Mouse (Mus musculus) layer of hippocampus, adult 8-10 months (tissue): ENCODE measurements around the gene Pam16. TPM values are rescaled to one million over a fixed set of nuclear protein-coding genes. Genes with fewer than 3 reads are reported as not detected.

Source experiments
- DNase-seq, 2 experiments: peaks; one replicate each; pipeline ENCODE4 v3.0.0; 2022; ENCODE audit warnings: low spot score in 2 of 2
- total RNA-seq, 4 experiments: library from RNA; stranded (reverse); gene quantifications; 2 replicates each; pipeline ENCODE4 v1.2.4; 2022

Gene Pam16
- 100 to 1,000 TPM in 1 of 4 experiments, 10 to 100 TPM in 3; 81.5 to 100 (median 89.5) TPM for total RNA-seq

DNA sequence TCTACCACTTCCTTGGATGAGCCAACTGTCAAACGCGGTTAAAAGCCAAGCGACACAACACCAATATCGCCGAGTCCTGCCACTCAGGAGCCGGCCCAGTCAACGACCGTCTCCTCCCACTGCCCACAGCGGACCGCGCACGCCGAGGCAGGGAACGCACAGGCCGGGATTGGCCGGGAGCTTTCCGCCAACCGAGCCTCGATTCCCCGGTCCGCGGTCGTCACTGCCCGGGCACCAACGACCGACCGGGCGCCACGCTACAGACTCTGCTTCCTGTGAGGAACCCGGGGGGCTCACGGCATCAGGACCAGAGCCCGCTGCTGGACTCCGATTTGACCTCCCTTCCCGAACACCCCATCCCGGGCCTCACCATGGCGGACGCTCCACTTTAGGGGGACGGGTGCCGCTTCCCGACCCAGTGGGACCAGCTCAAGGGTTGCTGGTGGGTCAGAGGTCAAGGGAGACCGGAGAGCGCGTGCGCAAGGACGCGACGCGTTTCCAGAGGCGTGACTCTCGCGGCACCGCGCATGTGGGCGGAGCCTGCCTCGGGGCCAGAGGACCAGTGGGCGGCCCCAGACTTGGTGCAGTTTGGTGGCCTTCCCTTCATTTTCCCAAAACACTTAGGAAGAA is at the start of gene Pam16:
Gene Pam16, minus strand, starts transcription at position 508 of the 630 bp plus-strand sequence.
- peak; percentile 90 for DNase-seq

DNA sequence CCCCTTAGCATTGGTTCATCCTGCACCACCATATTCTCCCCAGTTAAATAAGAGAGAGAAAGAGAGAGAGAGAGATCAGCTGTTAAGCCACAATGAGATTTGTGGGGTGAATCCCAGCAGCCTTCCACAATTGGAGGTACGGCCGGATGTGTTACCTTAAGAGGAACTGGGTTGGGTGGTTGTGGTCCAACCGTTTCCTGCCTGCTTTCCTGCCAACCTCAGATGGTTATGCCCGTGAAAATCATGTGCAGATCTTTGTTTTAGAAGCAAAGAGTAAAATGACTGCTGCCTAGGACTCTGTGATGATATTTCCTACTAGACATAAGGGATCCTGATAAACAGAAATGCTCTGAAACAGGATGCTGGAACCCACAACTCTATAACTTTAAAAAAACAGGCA is 49.3 kb upstream of the Pam16 start:
- DNase-seq = no peak

DNA sequence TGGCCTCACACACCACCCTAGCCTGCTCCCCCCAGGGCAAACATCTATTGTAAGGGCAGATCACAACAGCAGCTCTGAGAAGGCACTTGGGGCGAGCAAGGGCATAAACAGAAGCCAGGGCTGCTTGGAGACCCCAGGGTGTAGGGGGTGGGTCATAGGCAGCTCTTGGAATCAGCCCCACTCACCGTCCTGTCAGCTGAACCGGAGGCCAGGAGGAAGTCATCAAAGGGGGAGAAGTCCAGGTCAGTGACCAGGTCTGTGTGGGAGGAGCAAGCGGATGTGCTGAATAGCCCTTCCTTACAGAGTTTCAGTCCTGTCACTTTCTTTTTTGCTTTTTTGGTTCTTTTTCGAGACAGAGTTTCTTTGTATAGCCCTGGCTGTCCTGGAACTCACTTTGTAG is 45.5 kb upstream of the Pam16 start:
- DNase-seq = no peak

DNA sequence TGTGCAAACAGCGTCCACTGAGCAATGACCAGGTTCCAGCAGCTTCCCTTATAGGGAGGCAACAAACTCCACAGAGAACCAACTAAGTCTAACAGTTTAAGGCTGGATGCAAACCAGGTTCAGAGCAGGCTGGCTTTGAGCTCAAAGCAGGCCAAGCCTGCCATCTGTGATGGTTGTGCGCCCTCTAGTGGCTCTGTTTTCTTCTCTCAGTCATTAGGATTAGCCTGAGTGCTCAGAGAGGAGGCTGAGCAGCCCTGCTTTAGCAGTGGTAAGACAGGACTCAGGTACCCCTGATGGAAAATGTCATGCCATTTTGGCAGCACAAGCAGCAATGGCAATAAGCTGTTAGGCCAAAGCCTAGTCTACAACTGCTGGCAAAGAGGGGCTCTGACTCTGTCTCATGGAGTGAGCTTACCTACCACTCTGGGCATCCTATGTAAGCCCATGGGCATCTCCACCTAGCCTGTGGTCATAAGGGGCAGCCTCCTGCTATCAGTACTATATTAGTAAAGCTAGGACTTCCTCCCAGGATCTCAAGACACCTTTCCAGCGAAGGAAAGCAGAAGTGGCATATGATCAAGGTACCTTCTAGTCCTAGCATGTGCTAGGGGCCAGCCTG is 42.5 kb upstream of the Pam16 start:
- peak; percentile 76 to 88 for DNase-seq

DNA sequence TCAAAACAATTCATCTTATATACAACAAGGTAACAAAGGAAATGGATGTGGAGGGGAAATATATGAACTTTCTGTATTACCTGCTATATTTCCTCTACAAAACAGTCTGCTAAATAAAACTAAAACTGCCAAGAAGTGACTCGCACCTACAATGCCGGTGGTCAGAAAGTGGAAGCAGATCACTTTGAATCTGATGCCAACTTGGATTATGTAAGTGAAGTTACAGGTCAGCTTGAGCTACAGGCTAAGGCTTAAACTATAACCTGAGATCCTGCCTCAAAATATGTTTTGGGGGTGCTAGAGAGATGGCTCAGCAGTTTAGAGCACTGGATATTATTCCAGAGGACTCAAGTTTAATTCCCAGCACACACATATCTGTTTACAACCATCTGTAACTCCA is 40.9 kb upstream of the Pam16 start:
- DNase-seq = no peak

DNA sequence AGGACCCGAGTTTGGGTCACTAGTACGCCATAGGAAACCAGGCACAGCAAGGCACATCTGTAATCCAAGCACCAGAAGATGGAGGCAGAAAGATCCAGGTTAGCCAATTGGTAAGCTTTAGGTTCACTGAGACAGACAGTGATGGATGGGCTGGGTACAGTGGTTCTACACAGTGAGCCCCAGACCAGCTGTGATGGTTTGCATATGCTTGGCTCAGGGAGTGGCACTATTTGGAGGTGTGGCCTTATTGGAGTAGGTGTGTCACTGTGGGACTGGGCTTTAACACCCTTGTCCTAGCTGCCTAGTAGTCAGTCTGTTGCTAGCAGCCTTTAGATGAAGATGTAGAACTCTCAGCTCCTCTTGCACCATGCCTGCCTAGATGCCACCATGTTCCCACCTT is 39.0 kb upstream of the Pam16 start:
- no peak for DNase-seq

DNA sequence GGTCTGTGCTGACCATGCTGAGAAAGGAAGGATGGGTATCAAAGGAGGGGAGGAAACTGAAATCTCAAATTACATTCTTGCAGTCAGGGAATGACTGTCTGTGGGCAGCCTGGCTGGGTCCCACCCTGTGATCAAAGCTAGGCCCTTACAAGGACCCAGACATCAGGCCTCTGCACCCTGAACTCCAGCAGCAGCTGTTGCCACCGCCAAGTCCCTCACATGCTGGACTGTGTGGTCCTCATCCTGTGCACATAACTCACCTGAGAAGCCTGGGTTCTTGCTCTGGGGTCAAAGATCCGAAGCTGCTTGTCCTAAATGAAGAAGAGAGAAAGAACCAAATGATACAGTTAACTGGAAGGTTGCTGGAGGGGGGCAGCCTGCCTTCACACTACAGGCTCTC is 36.8 kb upstream of the Pam16 start:
- DNase-seq = no peak

DNA sequence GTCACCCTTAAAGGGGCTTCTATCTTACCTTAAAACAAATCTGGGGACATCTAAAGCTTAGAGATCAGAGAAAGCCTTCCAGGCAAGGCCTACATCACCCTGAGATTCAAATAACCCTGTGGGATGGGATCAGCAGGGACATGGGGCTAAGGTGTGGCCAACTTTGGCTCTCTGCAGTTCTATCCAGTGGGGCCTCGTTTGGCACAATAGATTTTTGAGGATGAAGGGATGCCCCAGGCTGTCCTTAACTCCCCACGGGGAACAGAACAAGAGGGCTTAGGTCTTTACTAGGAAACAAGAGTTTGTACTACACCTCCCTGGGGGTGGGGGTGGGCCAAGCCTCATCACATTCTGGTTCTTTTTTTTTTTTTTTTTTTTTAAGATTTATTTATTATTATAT is 34.5 kb upstream of the Pam16 start:
- no peak for DNase-seq

DNA sequence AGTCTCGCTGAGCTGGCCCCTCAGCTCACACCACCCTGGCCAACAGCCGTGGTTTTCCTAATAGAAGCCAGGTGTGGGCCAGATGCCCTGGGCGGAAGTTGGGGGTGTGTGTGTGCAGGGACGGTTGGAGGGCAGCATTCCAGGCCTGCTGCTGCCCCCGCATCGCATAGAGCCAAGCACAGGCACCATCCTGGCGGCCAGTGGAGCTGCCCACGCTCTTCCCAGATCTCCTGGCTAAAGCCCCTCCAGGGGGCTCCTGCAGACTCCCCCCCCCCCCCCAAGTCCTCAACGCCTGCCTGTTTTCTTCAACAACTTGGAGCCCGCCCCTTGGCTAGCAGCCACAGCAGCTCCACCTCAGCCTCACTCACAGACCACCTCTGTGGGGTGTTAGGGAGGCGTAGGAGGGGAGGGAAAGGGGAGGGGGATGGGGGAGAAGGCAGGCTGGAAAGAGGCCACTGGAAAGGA is 34.0 kb upstream of the Pam16 start:
- DNase-seq = no peak

DNA sequence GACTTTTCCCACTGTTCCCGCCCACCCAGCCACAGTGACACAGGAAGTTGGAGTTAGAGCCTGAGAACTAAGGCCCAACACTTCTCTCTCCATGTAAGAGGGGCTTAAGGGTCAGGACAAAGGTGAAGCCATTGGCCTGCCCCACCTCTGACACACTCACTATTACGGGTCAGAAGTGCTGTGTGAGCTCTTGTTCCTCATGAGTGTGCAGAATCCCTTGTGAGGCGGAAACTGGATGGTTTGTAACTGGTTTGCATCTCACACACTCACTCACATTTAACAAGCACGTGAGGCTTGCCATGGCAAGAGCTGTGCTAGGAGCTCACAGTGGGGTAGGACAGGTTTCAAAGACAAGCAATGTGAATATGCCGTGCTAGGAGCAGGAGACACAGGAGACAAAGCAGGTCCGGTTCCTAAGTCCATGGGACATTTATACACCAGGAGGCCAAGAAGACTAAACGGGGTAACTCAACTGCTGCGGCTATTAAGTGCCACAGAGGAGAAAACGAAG is 31.8 kb upstream of the Pam16 start:
- no peak for DNase-seq

DNA sequence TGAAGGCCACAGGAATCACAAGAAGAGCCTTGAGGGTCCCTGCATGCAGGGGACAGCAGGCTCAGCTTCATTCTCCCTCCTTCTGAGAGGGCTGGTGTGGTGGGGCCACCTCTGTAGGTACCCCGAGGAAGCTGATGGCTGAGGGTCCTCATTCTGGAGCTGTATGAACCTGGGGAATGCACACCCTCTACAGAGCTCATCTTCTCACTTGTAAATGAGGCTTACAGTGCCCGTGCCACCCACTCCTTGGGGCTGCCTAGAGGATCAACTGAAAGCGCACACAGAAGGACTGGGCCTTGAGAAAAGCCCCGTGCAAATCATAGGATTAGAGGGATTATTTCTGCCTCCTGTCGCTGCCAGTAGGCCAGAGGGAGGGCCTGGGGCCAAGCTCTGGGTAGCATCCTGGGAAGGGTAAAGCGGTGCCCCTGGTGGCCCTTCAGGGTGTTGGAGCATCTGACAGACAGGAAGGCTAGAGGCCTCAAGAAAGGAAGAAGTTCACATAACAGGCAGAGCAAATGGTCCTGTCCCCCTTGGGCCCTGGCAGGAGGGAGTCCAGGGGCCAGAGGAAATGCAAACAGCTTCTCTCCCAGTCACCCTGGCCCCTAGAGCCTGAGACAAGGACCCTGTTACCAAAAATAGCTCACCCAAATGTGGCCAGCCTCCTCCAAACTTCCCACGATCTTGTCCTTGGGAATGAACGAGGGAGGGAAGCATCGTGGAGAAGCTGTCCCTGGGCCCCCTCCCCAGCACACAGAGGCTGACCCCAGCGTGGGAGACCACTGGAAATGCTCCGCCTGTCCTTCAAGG is 31.2 kb upstream of the Pam16 start:
- no peak for DNase-seq

DNA sequence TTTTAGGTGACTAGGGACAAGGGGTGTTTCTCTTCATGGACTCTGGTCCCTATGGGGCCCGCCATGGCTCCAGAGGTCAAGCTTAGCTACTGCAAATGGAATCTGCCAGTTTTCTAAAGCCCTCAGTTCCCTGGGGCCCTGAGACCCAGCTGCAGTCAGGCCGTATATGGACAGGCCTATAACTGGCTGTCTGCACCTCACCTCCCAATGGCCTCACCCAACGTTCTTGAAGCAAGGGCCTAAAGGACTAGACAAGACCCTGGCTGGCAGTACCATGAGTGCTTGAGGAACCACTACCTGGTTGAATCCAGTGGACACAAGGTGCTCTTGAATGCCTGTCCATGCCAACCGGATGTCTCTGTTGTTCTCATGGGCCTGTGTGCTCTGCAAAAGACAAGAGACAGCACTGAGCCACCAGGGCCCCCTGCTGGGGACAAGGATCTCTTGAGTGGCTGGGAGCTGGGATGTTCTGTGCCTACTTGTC is 30.5 kb upstream of the Pam16 start:
- DNase-seq = no peak

DNA sequence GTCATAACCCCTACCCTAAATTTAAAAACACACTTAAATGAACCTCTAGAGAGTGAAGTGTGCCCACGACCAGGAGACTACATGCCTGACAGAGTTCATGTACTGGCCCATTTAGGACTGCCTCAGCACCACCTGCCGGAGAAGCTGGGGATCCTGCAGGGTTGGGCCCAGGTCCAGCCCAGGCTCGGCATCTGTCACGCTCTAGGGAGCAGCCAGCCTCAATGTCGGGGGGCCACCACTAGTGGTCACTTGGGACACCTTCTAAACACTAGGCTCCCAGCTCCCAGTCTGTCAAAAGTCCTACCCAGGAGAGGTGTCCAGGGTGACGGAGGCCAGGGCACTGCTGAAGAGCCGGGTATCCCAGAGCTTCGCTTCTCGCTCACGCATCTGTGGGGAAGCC is 29.9 kb upstream of the Pam16 start:
- no peak for DNase-seq

DNA sequence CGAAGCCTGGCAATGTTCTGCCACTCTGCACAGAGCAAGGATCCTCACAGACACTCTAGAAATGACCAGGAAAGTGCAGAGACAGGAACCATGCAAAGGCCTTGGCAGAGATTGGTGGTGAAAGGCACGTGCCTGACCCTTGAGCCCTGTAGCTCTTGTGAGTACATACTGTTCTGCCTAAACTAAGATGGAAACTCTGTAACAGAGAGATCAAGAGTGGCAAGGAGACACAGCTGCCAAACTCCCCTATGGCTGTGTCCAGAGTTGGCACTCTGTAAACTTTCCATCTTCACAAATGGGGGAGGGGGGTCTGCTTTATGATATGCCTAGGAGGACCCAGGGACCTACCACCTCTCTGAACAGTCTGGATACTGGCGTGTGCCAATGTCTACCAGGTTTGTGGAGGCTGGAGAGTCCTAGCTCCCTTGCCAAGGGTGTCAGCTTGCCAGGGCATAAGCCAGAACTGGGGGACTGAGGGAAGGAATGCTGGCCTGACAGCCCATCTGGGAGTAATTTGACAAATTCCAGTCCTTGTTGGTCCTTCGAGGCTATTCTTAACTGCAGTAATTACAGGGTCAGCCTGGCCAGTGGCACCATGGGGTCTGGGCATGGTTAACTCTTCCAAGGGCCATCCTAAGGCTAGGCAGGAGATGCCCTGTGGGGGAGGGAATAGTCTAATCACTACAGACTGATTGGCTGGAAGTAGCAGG is 28.1 kb upstream of the Pam16 start:
- no peak for DNase-seq

DNA sequence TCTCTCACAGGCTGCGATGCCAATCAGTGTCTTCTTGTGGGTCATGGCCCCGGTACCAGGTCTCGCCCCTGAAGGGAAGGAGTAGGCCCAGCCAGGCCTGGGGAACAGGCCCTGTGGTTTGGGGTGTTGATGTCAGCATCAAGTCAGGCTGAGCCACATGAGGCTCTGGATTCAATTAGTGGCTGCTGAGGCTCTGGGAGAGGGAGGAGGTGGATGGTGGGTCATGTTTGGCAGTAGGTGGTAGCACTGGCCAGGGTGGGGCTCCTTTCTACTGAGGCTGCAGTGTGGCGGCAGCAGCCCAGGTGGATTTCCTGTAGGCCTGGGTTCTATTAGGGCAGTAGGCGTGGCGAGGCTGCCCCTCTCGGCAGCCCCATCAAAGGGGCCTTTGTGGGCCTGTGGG is 26.8 kb upstream of the Pam16 start:
- no peak for DNase-seq

DNA sequence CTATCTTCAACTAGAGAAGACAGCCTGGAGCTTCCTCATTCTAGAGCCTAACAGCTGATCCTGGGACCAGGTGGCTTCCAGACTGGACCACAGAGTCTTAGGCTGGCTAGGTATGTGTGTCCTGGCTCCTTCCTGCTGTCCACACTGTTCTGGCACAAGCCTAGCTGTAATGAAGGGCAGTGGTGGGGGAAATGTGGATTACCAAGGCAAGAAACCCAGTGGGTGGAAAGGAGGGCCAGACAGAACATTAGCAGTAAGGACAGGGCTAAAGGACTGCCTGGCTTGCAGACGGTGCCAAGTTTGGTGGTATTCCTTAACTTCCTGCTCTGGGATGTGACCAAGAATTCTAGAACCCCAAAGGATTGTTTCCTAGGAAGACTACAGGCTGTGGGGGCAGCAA is 26.3 kb upstream of the Pam16 start:
- DNase-seq = no peak

DNA sequence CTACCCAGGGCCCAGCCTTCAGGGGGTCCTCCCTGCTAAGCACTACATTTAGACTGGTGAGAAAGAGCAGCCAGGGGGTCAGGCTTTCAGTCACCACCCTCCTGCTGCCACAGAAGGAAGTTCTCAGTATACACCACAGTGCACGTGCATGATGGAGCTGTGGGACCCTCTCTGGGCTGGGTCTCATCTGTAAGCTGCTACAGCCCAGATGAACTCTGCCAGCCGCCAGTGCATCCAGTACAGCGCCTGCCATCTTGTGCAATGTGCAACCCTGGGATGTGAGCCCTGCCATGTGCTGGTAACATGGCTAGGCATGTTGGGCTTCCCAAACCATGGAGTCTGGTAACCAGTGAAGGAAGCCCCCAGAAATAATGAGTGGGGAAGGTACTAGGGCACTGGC is 25.4 kb upstream of the Pam16 start:
- DNase-seq = no peak

DNA sequence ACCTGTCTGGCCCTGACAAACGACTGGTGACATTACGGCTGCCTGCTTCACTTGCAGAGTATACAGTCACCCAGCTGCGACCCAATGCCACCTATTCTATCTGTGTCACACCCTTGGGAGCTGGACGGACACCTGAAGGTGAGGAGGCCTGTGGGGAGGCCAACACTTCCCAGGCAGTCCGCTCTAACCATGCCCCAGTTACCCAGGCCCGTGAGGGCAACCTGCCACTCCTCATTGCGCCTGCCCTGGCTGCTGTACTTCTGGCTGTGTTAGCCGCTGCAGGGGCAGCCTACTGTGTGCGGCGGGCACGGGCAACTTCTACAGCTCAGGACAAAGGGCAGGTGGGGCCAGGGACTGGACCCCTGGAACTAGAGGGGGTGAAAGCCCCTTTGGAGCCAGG is 24.9 kb upstream of the Pam16 start:
- no peak for DNase-seq

DNA sequence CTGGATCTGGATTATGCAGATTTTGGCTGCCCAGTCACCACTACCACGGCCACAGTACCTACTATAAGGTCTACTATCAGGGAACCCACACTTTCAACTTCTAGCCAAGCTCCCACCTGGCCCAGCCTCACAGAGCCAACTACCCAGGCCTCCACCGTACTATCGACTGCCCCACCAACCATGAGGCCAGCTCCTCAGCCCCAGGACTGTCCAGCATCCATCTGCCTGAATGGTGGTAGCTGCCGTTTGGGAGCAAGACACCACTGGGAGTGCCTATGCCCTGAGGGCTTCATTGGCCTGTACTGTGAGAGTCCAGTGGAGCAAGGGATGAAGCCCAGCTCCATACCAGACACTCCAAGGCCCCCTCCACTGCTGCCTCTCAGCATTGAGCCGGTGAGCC is 24.4 kb upstream of the Pam16 start:
- DNase-seq = no peak

DNA sequence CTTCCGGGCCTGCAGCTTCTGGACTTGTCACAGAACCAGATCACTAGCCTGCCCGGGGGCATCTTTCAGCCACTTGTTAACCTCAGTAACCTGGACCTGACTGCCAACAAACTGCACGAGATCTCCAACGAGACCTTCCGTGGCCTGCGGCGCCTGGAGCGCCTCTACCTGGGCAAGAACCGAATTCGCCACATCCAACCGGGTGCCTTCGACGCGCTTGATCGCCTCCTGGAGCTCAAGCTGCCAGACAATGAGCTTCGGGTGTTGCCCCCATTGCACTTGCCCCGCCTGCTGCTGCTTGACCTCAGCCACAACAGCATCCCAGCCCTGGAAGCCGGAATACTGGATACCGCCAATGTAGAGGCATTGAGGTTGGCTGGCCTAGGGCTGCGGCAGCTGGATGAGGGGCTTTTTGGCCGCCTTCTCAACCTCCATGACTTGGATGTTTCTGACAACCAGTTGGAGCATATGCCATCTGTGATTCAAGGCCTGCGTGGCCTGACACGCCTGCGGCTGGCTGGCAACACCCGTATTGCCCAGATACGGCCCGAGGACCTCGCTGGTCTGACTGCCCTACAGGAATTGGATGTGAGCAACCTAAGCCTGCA is 23.7 kb upstream of the Pam16 start:
- no peak for DNase-seq

DNA sequence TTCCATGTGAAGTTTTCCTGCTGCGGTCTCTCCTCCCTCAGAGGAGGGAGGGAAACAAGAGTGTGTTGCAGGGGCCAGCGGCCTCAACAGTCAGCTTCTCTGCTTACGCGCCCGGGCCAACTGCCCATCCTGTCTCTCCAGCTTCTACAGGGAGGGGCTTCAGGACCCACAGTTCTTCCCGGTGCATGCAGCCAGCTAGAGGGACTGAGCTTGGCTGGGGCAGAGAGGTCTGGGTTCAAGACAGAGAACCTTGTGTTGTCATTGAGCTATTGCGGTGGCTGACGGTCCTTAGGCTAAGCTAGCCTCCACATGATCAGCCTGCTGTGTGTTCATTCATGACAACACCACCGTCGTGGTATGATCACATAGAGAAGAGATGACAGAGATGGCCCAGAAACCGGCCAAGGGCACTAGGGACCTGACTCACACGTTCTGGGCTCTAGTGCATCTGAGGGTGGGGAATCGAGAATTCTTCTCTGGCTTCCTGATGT is 22.9 kb upstream of the Pam16 start:
- DNase-seq = no peak
